Mouse (Mus musculus): ENCODE data around the gene Gimap4.

DNA sequence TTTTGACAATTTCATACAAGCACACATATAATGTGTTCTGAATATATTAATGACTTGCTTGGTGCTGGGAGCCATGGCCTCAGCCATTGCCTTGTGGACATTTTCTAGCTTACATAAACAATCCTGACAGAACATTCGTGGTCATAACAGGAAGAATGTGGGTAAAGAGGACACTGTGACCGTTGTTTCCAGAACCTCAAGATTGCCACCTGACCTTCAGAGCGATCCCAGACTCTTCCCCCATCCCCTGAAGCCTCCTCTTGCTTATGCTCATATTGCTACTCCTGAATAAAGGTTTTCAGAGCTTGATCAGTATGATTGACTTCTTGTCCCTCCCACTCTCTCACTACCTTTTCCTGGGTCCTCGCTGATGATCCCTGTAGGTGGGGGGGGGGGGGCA lies 6.0 kb upstream of the Gimap4 start:
- no peak for TF ChIP-seq CTCF (IDR thresholded peaks at IDR 0.05; ENCODE audit: low read depth)
- TF ChIP-seq EP300 (optimal IDR thresholded peaks at IDR 0.05), result no peak
